Mouse (Mus musculus) forebrain, embryonic 10.5 days (tissue): Measurements from ENCODE around the gene Stxbp3. TPM values are rescaled to one million over a fixed set of nuclear protein-coding genes. Genes with fewer than 3 reads are reported as not detected.

Experiments
- DNase-seq: peaks from one replicate; pipeline ENCODE4 v3.0.0-alpha.2; 2017; ENCODE audit warnings: low spot score; ENCODE audit errors: extremely low spot score
- H3K27ac ChIP-seq: fragments of 300-500 bp; sonication (generic); 2 replicates; pipeline ENCODE4 v1.5.1; 2016; ENCODE audit warnings: mild to moderate bottlenecking
- H3K27me3 ChIP-seq: fragments of 300-500 bp; sonication (generic); 2 replicates; pipeline ENCODE4 v1.6.1; 2016; ENCODE audit warnings: mild to moderate bottlenecking; ENCODE audit not compliant: poor library complexity, severe bottlenecking
- H3K36me3 ChIP-seq: fragments of 300-500 bp; sonication (generic); replicated peaks from 2 replicates; pipeline ENCODE4 v1.6.1; 2016; ENCODE audit warnings: mild to moderate bottlenecking, moderate library complexity
- H3K4me1 ChIP-seq: fragments of 300-500 bp; sonication (generic); 2 replicates; pipeline ENCODE4 v1.6.1; 2016
- H3K4me3 ChIP-seq: fragments of 300-500 bp; sonication (generic); 2 replicates; pipeline ENCODE4 v1.5.1; 2016; ENCODE audit warnings: mild to moderate bottlenecking, moderate library complexity
- H3K9me3 ChIP-seq: fragments of 300-500 bp; sonication (generic); 2 replicates; pipeline ENCODE4 v1.6.1; 2016; ENCODE audit warnings: mild to moderate bottlenecking, moderate library complexity
- WGBS: fragments of 180-500 bp; shearing (Covaris S2); methylation state at CpG from one replicate; pipeline ENCODE4 v1.1.7; 2016; 5-methylcytosine and 5-hydroxymethylcytosine counted together
- polyA plus RNA-seq: library from polyadenylated mRNA; unstranded; fragments of >200 nt; fragmentation: Nextera tagmentation; extraction: Ambion mirVana; gene quantifications from 2 replicates; pipeline ENCODE4 v1.2.1, GENCODE M21; 2016

Stxbp3 gene
- polyA plus RNA-seq, 1 experiment from 2014 or later, result 23.9 TPM

DNA sequence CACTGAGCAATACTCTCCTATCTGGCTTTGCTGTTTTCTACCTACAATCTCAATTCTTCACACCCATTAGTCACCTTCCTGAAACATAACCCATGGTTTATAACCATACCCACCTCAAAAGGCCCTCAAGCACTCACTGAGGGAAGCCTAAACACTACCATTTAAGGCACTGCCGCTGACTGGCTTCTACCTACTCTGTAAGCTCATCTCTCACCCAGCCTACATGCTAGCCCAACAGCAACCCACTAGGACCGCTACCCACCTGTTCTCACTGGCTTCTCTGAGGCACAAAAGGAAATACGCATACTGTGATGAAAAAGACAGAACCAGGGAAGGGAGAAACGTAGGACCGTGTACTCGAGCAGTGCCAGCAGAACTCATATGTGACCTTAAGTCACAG is 8.6 kb downstream of the Stxbp3 start:
- no peaks in the 10 kb centered on the region for H3K4me1 ChIP-seq
- no peak for DNase-seq
- H3K27ac ChIP-seq, result no peak overlapping the region
- no peak overlapping the region for H3K4me3 ChIP-seq
- H3K36me3 ChIP-seq, result peaks cover 26% of the 10 kb centered on the region
- WGBS, result 93% methylated on average over 6 of the region's 6 CpGs
- no peaks in the 10 kb centered on the region for H3K9me3 ChIP-seq
- no peaks in the 10 kb centered on the region for H3K27me3 ChIP-seq

DNA sequence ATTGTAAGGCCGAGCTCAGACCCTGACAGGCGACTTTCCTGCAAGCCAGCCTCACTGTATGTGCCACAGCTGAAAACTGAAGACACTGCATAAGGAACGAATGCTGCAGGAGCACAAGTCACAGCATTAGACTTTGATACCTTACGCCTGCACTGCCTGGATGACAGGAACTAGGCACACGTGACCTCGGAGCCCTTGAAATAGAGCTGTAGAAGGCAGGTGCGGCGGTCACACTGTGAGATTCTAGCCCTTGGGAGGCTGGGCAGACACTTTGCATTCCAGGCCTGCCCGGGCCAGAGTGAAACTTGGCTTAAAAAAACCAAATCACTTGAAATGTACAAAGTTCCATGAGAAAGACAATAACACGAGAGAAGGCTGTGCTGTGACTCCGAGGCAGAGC is 9.8 kb downstream of the Stxbp3 start:
- H3K4me3 ChIP-seq, result no peak overlapping the region
- no peaks in the 10 kb centered on the region for H3K27me3 ChIP-seq
- no peaks in the 10 kb centered on the region for H3K4me1 ChIP-seq
- no peak for DNase-seq
- WGBS, result 92% methylated on average over 11 of the region's 11 CpGs
- H3K9me3 ChIP-seq, result no peaks in the 10 kb centered on the region
- peaks cover 31% of the 10 kb centered on the region for H3K36me3 ChIP-seq
- no peak overlapping the region for H3K27ac ChIP-seq

DNA sequence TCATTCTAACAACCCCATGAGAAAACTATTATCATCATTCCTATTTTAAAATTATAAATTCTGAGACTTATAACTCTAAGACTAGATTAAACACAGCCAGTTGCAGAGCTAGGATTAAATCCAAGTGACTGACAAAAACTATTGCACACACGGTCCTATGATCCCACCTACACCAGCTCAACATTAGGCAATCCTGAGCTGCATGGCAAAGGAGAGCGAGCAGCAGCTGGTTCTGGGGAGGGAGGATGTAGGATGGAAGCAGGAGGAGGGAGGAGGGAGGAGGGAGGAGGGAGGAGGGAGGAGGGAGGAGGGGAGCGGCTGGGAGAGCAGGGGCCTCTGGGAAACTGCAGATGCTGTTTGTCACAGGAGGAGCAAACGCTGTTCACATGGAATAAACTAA is 24.7 kb downstream of the Stxbp3 start:
- Histone ChIP-seq H3K9me3 (no peaks in the 10 kb centered on the region), H3K27me3 (no peaks in the 10 kb centered on the region), H3K36me3 (peaks cover 34% of the 10 kb centered on the region), H3K4me1 (no peaks in the 10 kb centered on the region), H3K27ac (no peak overlapping the region), H3K4me3 (no peak overlapping the region)
- DNase-seq, result no peak
- 87% methylated on average over 4 of the region's 4 CpGs for WGBS

DNA sequence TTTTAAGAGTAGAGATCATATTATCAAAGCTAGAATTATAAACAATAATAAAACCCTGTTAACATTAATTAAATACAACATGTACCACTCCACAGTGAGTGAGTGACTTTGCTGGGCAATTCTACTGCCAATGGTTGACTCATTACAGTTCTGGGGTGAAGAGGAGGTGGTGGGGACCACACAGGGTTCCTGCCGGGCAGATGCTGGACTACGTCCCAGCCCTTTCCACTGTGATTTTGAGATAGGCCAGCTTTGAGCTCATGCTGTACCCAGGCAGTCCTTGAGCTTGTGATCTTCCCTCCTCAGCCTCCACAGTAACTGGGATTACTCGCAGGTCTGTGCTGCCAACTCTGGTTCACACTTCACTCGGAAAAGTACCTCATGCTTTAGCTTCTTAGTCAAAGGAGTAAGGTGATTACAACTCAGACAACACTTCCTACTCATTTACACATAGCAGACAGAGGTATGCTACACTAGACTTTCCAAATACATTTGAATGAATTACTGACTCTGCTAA is 29.5 kb downstream of the Stxbp3 start:
- H3K9me3 ChIP-seq, result no peaks in the 10 kb centered on the region
- H3K4me3 ChIP-seq, result no peak overlapping the region
- H3K27me3 ChIP-seq, result no peaks in the 10 kb centered on the region
- DNase-seq, result no peak
- H3K36me3 ChIP-seq, result peaks cover 29% of the 10 kb centered on the region
- WGBS, result 90% methylated on average over 4 of the region's 4 CpGs
- H3K4me1 ChIP-seq, result peaks cover 4% of the 10 kb centered on the region; the same call in 1 of the 2 replicates
- H3K27ac ChIP-seq, result no peak overlapping the region

DNA sequence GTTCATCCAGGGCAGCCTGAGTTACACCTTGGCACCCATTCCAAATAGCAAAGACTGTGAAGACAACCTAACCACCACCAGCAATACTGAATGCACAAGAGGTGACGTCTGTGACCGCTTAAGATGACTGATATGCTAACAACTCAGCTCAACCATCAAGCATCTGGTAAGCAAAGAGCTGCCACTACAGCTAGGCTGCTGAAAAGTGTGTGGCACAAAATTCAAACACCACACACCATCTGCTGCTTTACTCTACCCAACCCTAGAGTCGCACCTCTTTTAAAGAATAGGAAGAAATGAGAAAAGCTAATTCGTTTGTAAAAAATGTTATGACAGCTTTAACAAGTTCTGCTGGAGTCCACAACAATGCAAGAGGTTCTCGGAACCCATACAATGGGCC is 34.7 kb downstream of the Stxbp3 start:
- H3K4me1 ChIP-seq, result peaks cover 4% of the 10 kb centered on the region; the same call in 1 of the 2 replicates
- H3K27me3 ChIP-seq, result no peaks in the 10 kb centered on the region
- H3K9me3 ChIP-seq, result no peaks in the 10 kb centered on the region
- H3K27ac ChIP-seq, result no peak overlapping the region
- H3K36me3 ChIP-seq, result peaks cover 46% of the 10 kb centered on the region
- DNase-seq, result no peak
- 83% methylated on average over 5 of the region's 5 CpGs for WGBS
- H3K4me3 ChIP-seq, result no peak overlapping the region

DNA sequence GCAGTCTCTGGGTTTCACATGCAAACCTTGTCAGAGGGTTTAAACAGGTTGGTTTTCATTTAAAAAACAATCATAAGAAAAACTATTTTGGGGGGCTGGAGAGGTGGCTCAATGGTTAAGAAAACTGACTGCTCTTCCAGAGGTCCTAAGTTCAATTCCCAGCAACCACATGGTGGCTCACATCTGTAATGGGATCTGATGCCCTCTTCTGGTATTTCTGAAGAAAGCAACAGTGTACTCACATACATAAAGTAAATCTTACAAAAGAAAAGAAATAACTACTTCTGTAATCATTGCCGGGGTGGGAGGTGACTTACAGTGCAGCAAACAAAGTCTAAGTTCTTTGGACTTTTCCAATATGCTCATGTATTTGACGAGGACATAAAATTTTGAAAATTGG is 42.0 kb downstream of the Stxbp3 start:
- Histone ChIP-seq H3K36me3 (peaks cover 69% of the 10 kb centered on the region), H3K27me3 (no peaks in the 10 kb centered on the region), H3K9me3 (no peaks in the 10 kb centered on the region), H3K4me3 (no peak overlapping the region), H3K4me1 (no peaks in the 10 kb centered on the region), H3K27ac (no peak overlapping the region)
- no peak for DNase-seq
- 91% methylated on average over 2 of the region's 2 CpGs for WGBS

DNA sequence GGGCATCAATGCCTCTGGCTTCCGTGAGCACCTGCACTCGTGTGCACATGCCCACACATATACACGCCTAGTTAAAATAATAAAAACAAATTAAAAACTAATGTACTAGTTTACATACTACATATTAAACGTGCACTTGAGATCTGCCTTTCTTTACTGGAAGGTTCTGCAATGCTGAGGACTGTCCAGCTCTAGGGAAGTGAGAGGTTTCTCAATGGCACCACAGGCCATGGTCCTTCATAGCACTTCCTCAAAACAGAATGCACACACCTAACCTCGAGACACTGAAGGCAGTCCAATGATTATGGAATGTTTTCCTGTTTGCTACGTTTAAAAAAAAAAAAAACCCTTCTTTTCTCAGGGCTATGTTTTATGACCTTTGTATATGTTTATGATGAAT is 42.6 kb downstream of the Stxbp3 start:
- DNase-seq, result no peak
- Histone ChIP-seq H3K27ac (no peak overlapping the region), H3K27me3 (no peaks in the 10 kb centered on the region), H3K4me3 (no peak overlapping the region), H3K4me1 (no peaks in the 10 kb centered on the region; the same call in 1 of the 2 replicates), H3K36me3 (peaks cover 63% of the 10 kb centered on the region), H3K9me3 (no peaks in the 10 kb centered on the region)
- WGBS, result 92% methylated on average over 6 of the region's 6 CpGs

DNA sequence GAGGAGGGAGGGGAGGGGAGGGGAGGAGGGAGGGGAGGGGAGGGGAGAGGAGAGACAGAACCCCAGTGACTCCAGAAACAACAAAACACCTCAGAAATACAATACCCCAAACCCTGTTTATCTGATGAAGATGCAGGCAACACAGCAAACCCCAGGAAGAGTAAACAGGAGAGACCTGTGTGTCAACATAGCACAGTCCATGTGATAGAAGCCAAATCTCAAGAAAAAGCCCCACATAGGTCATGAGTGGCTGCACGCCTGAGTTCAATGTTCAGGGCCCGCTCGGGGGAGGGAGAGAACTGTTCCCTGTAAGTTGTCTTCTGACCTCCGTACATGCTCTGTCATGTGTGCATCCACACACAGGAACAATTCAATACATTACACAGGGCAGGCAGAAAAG is 43.9 kb downstream of the Stxbp3 start:
- no peaks in the 10 kb centered on the region for H3K9me3 ChIP-seq
- peaks cover 7% of the 10 kb centered on the region for H3K4me1 ChIP-seq
- DNase-seq, result no peak
- H3K27ac ChIP-seq, result no peak overlapping the region
- peaks cover 56% of the 10 kb centered on the region for H3K36me3 ChIP-seq
- no peaks in the 10 kb centered on the region for H3K27me3 ChIP-seq
- no peak overlapping the region for H3K4me3 ChIP-seq
- whole genome bisulfite sequencing, result 80% methylated on average over 4 of the region's 4 CpGs

DNA sequence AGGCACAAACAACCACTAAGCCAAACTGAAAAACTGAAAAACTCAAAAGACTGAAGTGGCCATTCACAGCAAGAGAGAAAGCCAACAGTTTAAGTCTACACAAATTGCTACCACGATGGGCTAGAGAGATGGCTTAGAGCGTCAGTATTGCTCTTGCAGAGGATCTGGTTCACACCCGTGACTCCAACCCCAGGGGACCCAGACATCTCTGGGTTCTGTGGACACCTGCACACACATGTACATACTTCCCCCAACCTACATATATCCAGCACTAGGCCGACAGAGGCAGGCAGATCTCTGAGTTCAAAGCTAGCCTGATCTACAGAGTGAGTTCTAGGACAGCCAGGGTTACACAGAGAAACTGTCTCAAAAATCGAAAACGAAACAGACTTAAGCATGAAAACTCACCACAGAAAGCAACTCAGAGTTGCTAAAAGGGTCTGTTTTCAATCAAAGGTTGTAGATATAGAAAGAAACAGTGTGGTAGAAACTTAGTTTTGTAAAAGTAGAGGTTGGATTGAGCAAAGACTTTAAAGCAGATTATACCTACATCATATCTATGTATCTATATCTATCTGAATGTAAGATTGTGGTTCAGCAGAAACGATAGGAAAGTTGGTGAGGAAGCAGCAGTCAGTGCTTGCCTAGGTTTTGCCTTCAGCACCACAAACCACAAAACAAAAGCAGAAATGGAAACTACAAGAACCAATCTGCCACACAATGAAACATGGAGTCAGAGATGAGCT is 44.6 kb downstream of the Stxbp3 start:
- DNase-seq, result no peak
- H3K9me3 ChIP-seq, result no peaks in the 10 kb centered on the region
- H3K27me3 ChIP-seq, result no peaks in the 10 kb centered on the region
- no peak overlapping the region for H3K4me3 ChIP-seq
- H3K27ac ChIP-seq, result no peak overlapping the region
- peaks cover 50% of the 10 kb centered on the region for H3K36me3 ChIP-seq
- 87% methylated on average over 7 of the region's 7 CpGs for WGBS
- H3K4me1 ChIP-seq, result peaks cover 7% of the 10 kb centered on the region

DNA sequence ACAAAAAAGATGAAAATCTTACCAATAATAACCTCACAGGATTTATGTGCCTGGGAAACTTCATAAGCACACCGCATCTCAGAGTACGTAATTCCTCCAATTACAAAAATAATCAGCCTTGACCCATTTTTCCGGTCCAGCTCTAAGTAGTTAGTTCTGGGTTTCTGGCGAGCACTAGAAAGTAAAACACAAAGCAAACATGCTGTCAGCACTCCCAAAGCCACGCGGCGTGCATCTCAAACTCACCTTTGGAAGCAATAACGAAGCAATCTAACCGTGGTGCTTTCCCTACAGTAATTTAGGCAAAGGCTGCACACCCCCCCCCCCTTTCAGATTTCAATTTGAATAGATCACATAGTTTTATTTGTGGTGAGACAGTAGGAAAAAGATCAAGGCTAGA is 45.5 kb downstream of the Stxbp3 start:
- H3K36me3 ChIP-seq, result peaks cover 41% of the 10 kb centered on the region
- H3K27ac ChIP-seq, result no peak overlapping the region
- DNase-seq, result no peak
- WGBS, result 94% methylated on average over 9 of the region's 9 CpGs
- no peak overlapping the region for H3K4me3 ChIP-seq
- H3K4me1 ChIP-seq, result peaks cover 7% of the 10 kb centered on the region
- no peaks in the 10 kb centered on the region for H3K9me3 ChIP-seq
- H3K27me3 ChIP-seq, result no peaks in the 10 kb centered on the region

DNA sequence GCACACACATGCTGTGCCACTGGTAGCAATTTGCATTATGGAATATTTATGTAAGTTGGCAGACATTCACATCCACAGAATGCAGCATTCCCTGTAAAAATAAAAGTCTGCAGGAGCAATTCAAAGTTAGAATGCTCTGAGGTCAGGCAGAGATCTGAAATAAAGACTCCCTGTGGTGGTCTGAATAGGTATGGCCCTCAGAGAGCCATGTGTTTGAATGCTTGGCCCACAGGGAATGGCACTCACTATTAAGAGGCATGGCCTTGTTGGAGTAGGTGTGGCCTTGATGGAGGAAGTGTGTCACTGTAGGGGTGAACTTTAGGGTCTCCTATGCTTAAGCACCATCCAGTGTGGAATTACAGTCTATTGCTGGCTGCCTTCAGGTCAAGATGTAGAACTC is 47.9 kb downstream of the Stxbp3 start:
- DNase-seq, result no peak
- no peak overlapping the region for H3K27ac ChIP-seq

DNA sequence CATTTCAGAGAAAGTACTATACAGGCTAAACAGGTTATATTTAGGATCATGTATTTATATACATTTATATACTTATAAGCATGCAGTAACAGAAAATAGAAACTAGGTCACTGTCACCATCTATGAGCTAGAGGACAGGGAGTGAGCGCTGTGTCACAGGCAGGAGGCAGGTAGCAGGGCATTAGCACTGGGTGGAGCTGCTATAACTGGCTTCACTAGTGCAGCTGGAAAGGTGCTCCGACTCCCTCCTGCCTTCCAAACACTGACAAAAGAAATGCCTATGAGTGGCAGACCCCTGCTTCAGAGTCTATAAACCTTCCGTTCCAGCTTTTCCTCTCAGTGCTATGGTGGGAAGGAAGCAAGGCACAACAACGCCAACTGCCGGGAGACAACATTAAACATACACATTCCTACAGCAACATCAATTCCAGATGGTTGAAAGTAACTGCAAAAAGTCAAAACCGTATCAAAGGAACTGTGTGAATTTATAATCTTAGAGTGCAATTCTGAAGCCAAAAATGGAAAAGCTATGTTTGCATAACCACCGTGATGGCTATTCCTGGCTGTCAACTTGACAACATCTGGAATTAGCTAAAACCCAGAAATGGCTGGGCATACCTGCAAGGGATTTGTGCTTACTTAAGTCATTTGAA is 49.1 kb downstream of the Stxbp3 start:
- Histone ChIP-seq H3K27ac (no peak overlapping the region), H3K27me3 (no peaks in the 10 kb centered on the region)

More for the DNA sequence above, 47.9 kb downstream of the Stxbp3 start:
- peaks cover 12% of the 10 kb centered on the region for H3K4me1 ChIP-seq
- H3K27me3 ChIP-seq, result no peaks in the 10 kb centered on the region
- H3K36me3 ChIP-seq, result peaks cover 31% of the 10 kb centered on the region
- no peak overlapping the region for H3K4me3 ChIP-seq
- no peaks in the 10 kb centered on the region for H3K9me3 ChIP-seq

DNA sequence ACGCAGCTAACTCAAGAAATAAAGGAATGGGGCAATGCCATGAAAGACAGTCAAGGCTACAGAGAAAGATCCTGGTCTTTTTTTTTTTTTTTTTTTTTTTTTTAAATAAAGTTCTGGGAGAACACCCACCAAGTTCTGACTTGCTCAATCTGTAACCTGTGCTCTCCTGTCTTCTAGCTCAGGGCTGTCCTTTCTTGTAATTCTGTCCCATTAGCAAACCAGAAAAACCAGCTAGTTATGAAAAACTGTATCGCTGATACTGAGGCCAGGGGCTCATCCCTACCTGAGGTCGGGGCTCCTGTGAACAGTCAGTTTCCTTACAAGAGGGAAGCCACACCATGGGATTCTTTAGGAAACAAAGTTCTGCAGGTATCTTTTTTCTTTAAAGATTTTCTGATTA is 49.8 kb downstream of the Stxbp3 start:
- no peaks in the 10 kb centered on the region for H3K27me3 ChIP-seq
- H3K4me3 ChIP-seq, result no peak overlapping the region
- no peak overlapping the region for H3K27ac ChIP-seq
- peaks cover 16% of the 10 kb centered on the region for H3K36me3 ChIP-seq
- H3K4me1 ChIP-seq, result peaks cover 12% of the 10 kb centered on the region
- H3K9me3 ChIP-seq, result peaks cover 3% of the 10 kb centered on the region
- 87% methylated on average over 3 of the region's 3 CpGs for WGBS
- no peak for DNase-seq

More for the DNA sequence above, 49.1 kb downstream of the Stxbp3 start:
- WGBS, result 70% methylated on average over 7 of the region's 7 CpGs
- Histone ChIP-seq H3K36me3 (peaks cover 23% of the 10 kb centered on the region), H3K4me3 (no peak overlapping the region), H3K9me3 (no peaks in the 10 kb centered on the region), H3K4me1 (peaks cover 12% of the 10 kb centered on the region)
- DNase-seq, result no peak
